Mouse (Mus musculus) midbrain, embryonic 13.5 days (tissue): Measurements from ENCODE around the gene Sgpp1. TPM values are rescaled to one million over a fixed set of nuclear protein-coding genes. Genes with fewer than 3 reads are reported as not detected.

Experiments used
- ATAC-seq: fragments of 200-750 bp; cut with Nextera tagmentation; 2 replicates; pipeline ENCODE4 v1.8.0; 2017; ENCODE audit warnings: mild to moderate bottlenecking, moderate TSS enrichment, moderate library complexity
- H3K27ac ChIP-seq: fragments of 300-500 bp; sonication (generic); 2 replicates; pipeline ENCODE4 v1.5.1; 2015; ENCODE audit warnings: inconsistent platforms, mild to moderate bottlenecking, moderate library complexity
- H3K27me3 ChIP-seq: fragments of 300-500 bp; sonication (generic); 2 replicates; pipeline ENCODE4 v1.6.1; 2015; ENCODE audit warnings: mild to moderate bottlenecking, inconsistent platforms
- H3K36me3 ChIP-seq: fragments of 300-500 bp; sonication (generic); 2 replicates; pipeline ENCODE4 v1.6.1; 2015; ENCODE audit warnings: mild to moderate bottlenecking, inconsistent platforms
- H3K4me1 ChIP-seq: fragments of 300-500 bp; sonication (generic); replicated peaks from 2 replicates; pipeline ENCODE4 v1.6.1; 2015; ENCODE audit warnings: inconsistent platforms
- H3K4me2 ChIP-seq: fragments of 300-500 bp; sonication (generic); replicated peaks from 2 replicates; pipeline ENCODE4 v1.6.1; 2015; ENCODE audit warnings: moderate library complexity, mild to moderate bottlenecking, inconsistent platforms
- H3K4me3 ChIP-seq: fragments of 300-500 bp; sonication (generic); replicated peaks from 2 replicates; pipeline ENCODE4 v1.5.1; 2015; ENCODE audit warnings: mild to moderate bottlenecking, inconsistent platforms
- H3K9ac ChIP-seq: fragments of 300-500 bp; sonication (generic); replicated peaks from 2 replicates; pipeline ENCODE4 v1.6.1; 2015; ENCODE audit warnings: mild to moderate bottlenecking, inconsistent platforms
- H3K9me3 ChIP-seq: fragments of 300-500 bp; sonication (generic); 2 replicates; pipeline ENCODE4 v1.6.1; 2016; ENCODE audit warnings: mild to moderate bottlenecking, inconsistent platforms
- WGBS: fragments of 180-500 bp; shearing (Covaris S2); methylation state at CpG from one replicate; pipeline ENCODE4 v1.1.7; 2015; 5-methylcytosine and 5-hydroxymethylcytosine counted together
- polyA plus RNA-seq: library from polyadenylated mRNA; unstranded; fragments of >200 nt; fragmentation: Nextera tagmentation; extraction: Ambion mirVana; gene quantifications from 2 replicates; pipeline ENCODE4 v1.2.1, GENCODE M21; 2015

Sgpp1 gene
- polyA plus RNA-seq, 1 experiment from 2014 or later = 7.9 TPM

- no peak overlapping the region for H3K4me3 ChIP-seq
- H3K4me2 ChIP-seq = no peak overlapping the region
- H3K9ac ChIP-seq = no peak overlapping the region
- H3K27me3 ChIP-seq = no peaks in the 10 kb centered on the region
- ATAC-seq = no peak
- WGBS = 82% methylated on average over 4 of the region's 4 CpGs
- no peaks in the 10 kb centered on the region for H3K4me1 ChIP-seq
- no peaks in the 10 kb centered on the region for H3K36me3 ChIP-seq
- no peaks in the 10 kb centered on the region for H3K9me3 ChIP-seq
- H3K27ac ChIP-seq = no peak overlapping the region
These were observed 54.4 kb downstream of the Sgpp1 start for GRCm38 (mm10) chr12:75681101-75681500.

- H3K27ac ChIP-seq = no peak overlapping the region
- H3K4me2 ChIP-seq = no peak overlapping the region
- ATAC-seq = no peak
- 94% methylated on average over 4 of the region's 4 CpGs for WGBS
- H3K9me3 ChIP-seq = no peaks in the 10 kb centered on the region
- H3K36me3 ChIP-seq = no peaks in the 10 kb centered on the region
- no peak overlapping the region for H3K9ac ChIP-seq
- no peaks in the 10 kb centered on the region for H3K4me1 ChIP-seq
- no peaks in the 10 kb centered on the region for H3K27me3 ChIP-seq
- no peak overlapping the region for H3K4me3 ChIP-seq
These were observed 57.1 kb downstream of the Sgpp1 start for GRCm38 (mm10) chr12:75678393-75678792.

- H3K27me3 ChIP-seq = no peaks in the 10 kb centered on the region
- WGBS = 94% methylated on average over 4 of the region's 4 CpGs
- no peak overlapping the region for H3K4me3 ChIP-seq
- peaks cover 17% of the 10 kb centered on the region for H3K4me1 ChIP-seq
- H3K4me2 ChIP-seq = no peak overlapping the region
- no peak overlapping the region for H3K9ac ChIP-seq
- no peak overlapping the region for H3K27ac ChIP-seq
- ATAC-seq = no peak
- H3K9me3 ChIP-seq = no peaks in the 10 kb centered on the region
- no peaks in the 10 kb centered on the region for H3K36me3 ChIP-seq
These were observed 62.9 kb downstream of the Sgpp1 start for GRCm38 (mm10) chr12:75672630-75673029.

GRCm38 (mm10) chr12:75671759-75672315, 63.7 kb downstream of the Sgpp1 start:
- H3K27me3 ChIP-seq = no peaks in the 10 kb centered on the region
- H3K36me3 ChIP-seq = no peaks in the 10 kb centered on the region
- H3K27ac ChIP-seq = no peak overlapping the region
- WGBS = 76% methylated on average over 3 of the region's 3 CpGs
- no peaks in the 10 kb centered on the region for H3K9me3 ChIP-seq
- no peak overlapping the region for H3K4me2 ChIP-seq
- no peak overlapping the region for H3K9ac ChIP-seq
- no peak overlapping the region for H3K4me3 ChIP-seq
- no peak for ATAC-seq
- peaks cover 17% of the 10 kb centered on the region for H3K4me1 ChIP-seq

- no peak for ATAC-seq
- peak overlapping the region; percentile 68 for H3K4me2 ChIP-seq
- peak overlapping the region; percentile 55 for H3K4me3 ChIP-seq
- H3K4me1 ChIP-seq = peaks cover 17% of the 10 kb centered on the region
- no peak overlapping the region for H3K27ac ChIP-seq
- no peaks in the 10 kb centered on the region for H3K9me3 ChIP-seq
- no peaks in the 10 kb centered on the region for H3K36me3 ChIP-seq
- H3K27me3 ChIP-seq = no peaks in the 10 kb centered on the region
- H3K9ac ChIP-seq = peak overlapping the region; percentile 55; the same call in 1 of the 2 replicates
- 91% methylated on average over 6 of the region's 6 CpGs for WGBS
These were observed 64.9 kb downstream of the Sgpp1 start for GRCm38 (mm10) chr12:75670611-75671010.

- Histone ChIP-seq H3K27ac (peak within 1 kb of the TSS; percentile 76), H3K27me3 (no peaks in the 10 kb centered on the region), H3K9me3 (no peaks in the 10 kb centered on the region), H3K36me3 (no peaks in the 10 kb centered on the region), H3K4me1 (peaks cover 19% of the 10 kb centered on the region), H3K9ac (peak within 1 kb of the TSS; percentile 74), H3K4me2 (peak within 1 kb of the TSS; percentile 86), H3K4me3 (peak within 1 kb of the TSS; percentile 55)
- under 1% methylated on average over 55 of the region's 55 CpGs for WGBS
- ATAC-seq = peak; percentile 100
These were observed 66.0 kb downstream of the Sgpp1 start, which contains the start of gene Wdr89 for GRCm38 (mm10) chr12:75669258-75670106. Gene Wdr89 (minus strand): TSS chr12:75669537.

GRCm38 (mm10) chr12:75668916-75669257, 66.6 kb downstream of the Sgpp1 start:
- H3K9me3 ChIP-seq = no peaks in the 10 kb centered on the region
- no peak for ATAC-seq
- H3K4me2 ChIP-seq = peak overlapping the region; percentile 86
- H3K27me3 ChIP-seq = no peaks in the 10 kb centered on the region
- no peaks in the 10 kb centered on the region for H3K36me3 ChIP-seq
- H3K4me1 ChIP-seq = peaks cover 23% of the 10 kb centered on the region
- 2% methylated on average over 9 of the region's 9 CpGs for WGBS
- H3K9ac ChIP-seq = peak overlapping the region; percentile 74
- H3K27ac ChIP-seq = peak overlapping the region; percentile 76
- peak overlapping the region; percentile 55 for H3K4me3 ChIP-seq

GRCm38 (mm10) chr12:75668221-75668620, 67.3 kb downstream of the Sgpp1 start:
- H3K36me3 ChIP-seq = no peaks in the 10 kb centered on the region
- 93% methylated on average over 2 of the region's 2 CpGs for WGBS
- no peak overlapping the region for H3K4me3 ChIP-seq
- no peak overlapping the region for H3K9ac ChIP-seq
- peak overlapping the region; percentile 86 for H3K4me2 ChIP-seq
- no peaks in the 10 kb centered on the region for H3K9me3 ChIP-seq
- H3K4me1 ChIP-seq = peaks cover 27% of the 10 kb centered on the region
- no peak overlapping the region for H3K27ac ChIP-seq
- no peaks in the 10 kb centered on the region for H3K27me3 ChIP-seq
- no peak for ATAC-seq

GRCm38 (mm10) chr12:75666939-75667338, 68.6 kb downstream of the Sgpp1 start:
- Histone ChIP-seq H3K4me3 (no peak overlapping the region), H3K4me1 (peaks cover 27% of the 10 kb centered on the region), H3K9ac (no peak overlapping the region), H3K4me2 (no peak overlapping the region), H3K36me3 (no peaks in the 10 kb centered on the region), H3K27me3 (no peaks in the 10 kb centered on the region), H3K9me3 (no peaks in the 10 kb centered on the region), H3K27ac (no peak overlapping the region)
- no peak for ATAC-seq

- Histone ChIP-seq H3K4me1 (peaks cover 16% of the 10 kb centered on the region), H3K27ac (no peak overlapping the region), H3K27me3 (no peaks in the 10 kb centered on the region), H3K4me3 (no peak overlapping the region), H3K9me3 (no peaks in the 10 kb centered on the region), H3K36me3 (no peaks in the 10 kb centered on the region), H3K9ac (no peak overlapping the region), H3K4me2 (no peak overlapping the region)
- no peak for ATAC-seq
- WGBS = 3% methylated on average over 6 of the region's 6 CpGs
These were observed 71.1 kb downstream of the Sgpp1 start for GRCm38 (mm10) chr12:75664516-75664810.
